Mouse (Mus musculus): ENCODE results near the gene Mllt6.

- TF ChIP-seq POLR2A (IDR thresholded peaks at IDR 0.05; ENCODE audit: insufficient read length, low read depth), result no peak
- no peak for TF ChIP-seq MAX (IDR thresholded peaks at IDR 0.05; ENCODE audit: low read depth)
- no peak for TF ChIP-seq POLR2AphosphoS2 (IDR thresholded peaks at IDR 0.05; ENCODE audit: insufficient read length, low read depth)
- no peak for TF ChIP-seq E2F4 (IDR thresholded peaks at IDR 0.05; ENCODE audit: insufficient read depth)
- TF ChIP-seq MYOD1 (IDR thresholded peaks at IDR 0.05; ENCODE audit: control insufficient read depth in 1 of 3, insufficient read length in 2 of 3, low read depth in 2 of 3), result peak in 1 of 3 experiments; percentile 23
- no peak for TF ChIP-seq CEBPB (IDR thresholded peaks at IDR 0.05; ENCODE audit: insufficient read depth, poor library complexity, severe bottlenecking)
- TF ChIP-seq USF1 (IDR thresholded peaks at IDR 0.05; ENCODE audit: low read depth), result no peak
- no peak for TF ChIP-seq REST (IDR thresholded peaks at IDR 0.05; ENCODE audit: insufficient read depth, insufficient read length)
- TF ChIP-seq TCF12 (IDR thresholded peaks at IDR 0.05; ENCODE audit: insufficient read depth, poor library complexity, severe bottlenecking), result no peak
- no peak for TF ChIP-seq SRF (IDR thresholded peaks at IDR 0.05; ENCODE audit: control insufficient read depth, insufficient read length, low read depth)
These were observed 52.8 kb downstream of the Mllt6 start for GRCm38 (mm10) chr11:97716021-97716420.
